In genomic region chr4:124985671-124986602, GRCm38 (mm10) we compare ENCODE assay signal across 9 mouse cellular contexts. TPM values are rescaled to one million over a fixed set of nuclear protein-coding genes. Genes with fewer than 3 reads are reported as not detected.
DNase-seq lines count a peak whose midpoint lies in the region; ATAC-seq lines count a peak whose summit lies in the region.
"Had no signal": no experiment of that assay in that cellular context is flagged by ENCODE, and none has a peak within 500 bp of the region (broad histone marks: within the 10 kb centered on the region; RNA-seq: fewer than 3 reads in every experiment).

Rspo1 (plus strand) TSS chr4:124986430.

- peak; percentile 93 for DNase-seq in heart, adult 11 months
- no peak for DNase-seq in heart, postnatal 25 days (ENCODE audit: low spot score)
- DNase-seq in MN1 (ENCODE audit: low spot score) = peak; percentile 42
- DNase-seq in gonadal fat pad, adult 2 months (ENCODE audit: low read depth) = no peak
- DNase-seq in limb, embryonic 11.5 days (ENCODE audit: low spot score) = peak; percentile 36
- DNase-seq in right cerebral cortex, postnatal 36 days (ENCODE audit: low spot score in 2 of 2) = no peak
- no peak for DNase-seq in thymus, postnatal 0 days (ENCODE audit: low spot score)

- no peak for ATAC-seq in limb, embryonic 11.5 days (ENCODE audit: insufficient number of reproducible peaks, low FRiP score, low TSS enrichment, low read depth)
- ATAC-seq in midbrain, embryonic 16.5 days = no peak

- H3K27me3 ChIP-seq in limb, embryonic 11.5 days (ENCODE audit: control insufficient read depth, insufficient read depth, low read length) = peaks cover 86% of the 10 kb centered on the region
- peaks cover 57% of the 10 kb centered on the region for H3K27me3 ChIP-seq in midbrain, embryonic 16.5 days (ENCODE audit: control insufficient read depth, insufficient read depth, low read depth, low read length)

- WGBS in limb, embryonic 11.5 days = under 1% methylated on average over 54 of the region's 62 CpGs
- WGBS in midbrain, embryonic 16.5 days = 3% methylated on average over 44 of the region's 62 CpGs

- H3K36me3 ChIP-seq in limb, embryonic 11.5 days (ENCODE audit: control insufficient read depth, insufficient read depth, low read length) = no peaks in the 10 kb centered on the region
- no peaks in the 10 kb centered on the region for H3K36me3 ChIP-seq in midbrain, embryonic 16.5 days (ENCODE audit: control insufficient read depth, insufficient read depth, low read length)

- peak within 1 kb of the TSS; percentile 17; the same call in 1 of the 2 replicates for H3K9ac ChIP-seq in limb, embryonic 11.5 days (ENCODE audit: low read length)
- peak within 1 kb of the TSS; percentile 45 for H3K9ac ChIP-seq in midbrain, embryonic 16.5 days (ENCODE audit: low read depth, low read length)

- H3K27ac ChIP-seq in limb, embryonic 11.5 days (replicated peaks; ENCODE audit: low read depth, low read length) = no peak within 1 kb of the TSS
- H3K27ac ChIP-seq in midbrain, embryonic 16.5 days (ENCODE audit: low read length) = no peak within 1 kb of the TSS

- H3K4me1 ChIP-seq in limb, embryonic 11.5 days (ENCODE audit: control insufficient read depth, insufficient read depth, low read length) = peaks cover 18% of the 10 kb centered on the region
- H3K4me1 ChIP-seq in midbrain, embryonic 16.5 days (ENCODE audit: control insufficient read depth, insufficient read depth, low read length) = peaks cover 15% of the 10 kb centered on the region

- H3K9me3 ChIP-seq in limb, embryonic 11.5 days (ENCODE audit: control insufficient read depth, low read length) = no peaks in the 10 kb centered on the region
- no peaks in the 10 kb centered on the region for H3K9me3 ChIP-seq in midbrain, embryonic 16.5 days (replicated peaks; ENCODE audit: control insufficient read depth, low read length, poor library complexity, severe bottlenecking)

- peak within 1 kb of the TSS; percentile 24 for H3K4me3 ChIP-seq in limb, embryonic 11.5 days (ENCODE audit: low read depth, low read length)
- H3K4me3 ChIP-seq in midbrain, embryonic 16.5 days (ENCODE audit: low read depth, low read length) = peak within 1 kb of the TSS; percentile 34
- H3K4me3 ChIP-seq: erythroblast, embryonic 14.5 days had no signal

- peak within 1 kb of the TSS; percentile 42 for H3K4me2 ChIP-seq in limb, embryonic 11.5 days (ENCODE audit: low read depth, severe bottlenecking)
- H3K4me2 ChIP-seq in midbrain, embryonic 16.5 days (ENCODE audit: low read length) = peak within 1 kb of the TSS; percentile 53

- intact Hi-C loops in heart, postnatal 25 days (cut with DNase I) = no loop called here

RNA-seq across cellular contexts. Expression of gene Rspo1, which starts in this region (rescaled TPM):
- 1 to 10 TPM; 3.1 to 3.6 TPM for total RNA-seq in heart, postnatal 25 days (2021)
- polyA plus RNA-seq in gonadal fat pad, adult 2 months (2012; rRNA removed) = 18.3 and 27.2 TPM in 2 replicates
- polyA plus RNA-seq in limb, embryonic 11.5 days (2014; fragmentation: Nextera tagmentation; extraction: Ambion mirVana) = 3.1 and 5.1 TPM in 2 replicates
- 1.7 and 2.2 TPM in 2 replicates for polyA plus RNA-seq in midbrain, embryonic 16.5 days (2015; fragmentation: Nextera tagmentation; extraction: Ambion mirVana)
- polyA plus RNA-seq in thymus, postnatal 0 days (2015; fragmentation: Nextera tagmentation; extraction: Ambion mirVana) = 0.12 and 0.13 TPM in 2 replicates

Comparison
In these comparisons a context has a peak if more than half of its experiments do, and no peak if none do; other contexts are left out.
1. DNase-seq: peak in heart, adult 11 months (single experiment), MN1 (single experiment) and limb, embryonic 11.5 days (single experiment); none in heart, postnatal 25 days (single experiment), gonadal fat pad, adult 2 months (single experiment), right cerebral cortex, postnatal 36 days (0 of 2) and thymus, postnatal 0 days (single experiment).